Mouse (Mus musculus): ENCODE data around the gene Kcnj14. TPM values are rescaled to one million over a fixed set of nuclear protein-coding genes. Genes with fewer than 3 reads are reported as not detected.

Gene Kcnj14
- polyA plus RNA-seq, 1 experiment from 2014 or later: 1.9 TPM

DNA sequence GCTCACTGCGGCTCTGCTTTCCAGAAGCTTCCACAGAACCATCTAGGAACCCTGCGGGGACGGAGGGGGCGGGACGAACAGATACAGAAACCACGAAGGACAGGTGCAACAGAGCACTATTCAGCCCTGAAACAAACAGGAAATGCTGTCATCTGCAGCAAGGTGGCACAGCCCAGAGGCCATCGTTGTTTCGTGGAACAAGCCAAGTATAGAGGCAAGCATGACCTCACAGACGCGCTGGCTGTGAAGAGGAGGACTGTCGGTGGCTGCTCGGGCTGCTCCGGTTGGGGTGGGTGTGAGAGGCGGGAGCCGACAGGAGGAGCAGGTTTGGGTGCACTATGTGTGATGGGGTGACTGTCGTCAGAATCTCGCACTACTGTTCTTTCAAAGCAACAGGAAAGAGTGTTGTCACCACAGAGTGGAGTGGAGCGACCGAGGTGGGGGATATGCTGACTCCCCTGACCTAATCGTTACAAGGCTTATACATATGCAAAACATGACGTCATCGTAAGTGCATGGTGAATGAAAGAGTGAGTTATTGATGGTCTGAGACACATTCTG lies 45.4 kb downstream of the Kcnj14 start:
- Histone ChIP-seq H3K27ac (ENCODE audit: low read length) (no peak overlapping the region), H3K36me3 (ENCODE audit: insufficient read depth, low read length) (no peaks in the 10 kb centered on the region)
- 17% methylated on average over 22 of the region's 22 CpGs for WGBS

DNA sequence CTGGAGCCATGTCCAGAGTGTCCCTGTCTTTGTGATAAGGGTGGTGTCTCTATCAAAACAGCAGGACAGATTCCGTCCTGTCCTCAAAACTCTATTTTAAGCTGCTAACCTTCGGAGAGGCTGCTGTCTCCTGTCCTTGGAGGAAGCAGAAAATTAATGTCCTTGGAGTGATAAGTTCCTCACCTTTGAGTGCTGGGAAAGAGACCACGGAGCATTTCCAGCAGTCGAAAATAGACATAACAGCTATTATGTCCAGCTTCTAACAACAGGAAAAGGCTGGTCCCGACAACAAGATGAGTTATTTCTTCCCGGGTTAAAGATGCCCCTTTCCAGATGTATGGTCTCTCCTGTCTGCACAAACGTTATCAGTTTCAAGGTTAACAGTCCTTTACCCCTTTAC lies 49.3 kb downstream of the Kcnj14 start:
- Histone ChIP-seq H3K36me3 (ENCODE audit: insufficient read depth, low read length) (no peaks in the 10 kb centered on the region), H3K27ac (ENCODE audit: low read length) (no peak overlapping the region), H3K9me3 (ENCODE audit: low read length) (no peaks in the 10 kb centered on the region), H3K9ac (replicated peaks; ENCODE audit: low read length) (no peak overlapping the region), H3K4me2 (replicated peaks; ENCODE audit: low read depth, low read length) (no peak overlapping the region), H3K4me3 (ENCODE audit: low read length) (no peak overlapping the region), H3K4me1 (ENCODE audit: insufficient read depth, low read length) (peaks cover 7% of the 10 kb centered on the region), H3K27me3 (ENCODE audit: insufficient read depth, low read length) (no peaks in the 10 kb centered on the region)
- WGBS: 56% methylated on average over 7 of the region's 7 CpGs
- ATAC-seq (ENCODE audit: low FRiP score, low TSS enrichment): no peak

More for the DNA sequence above, 45.4 kb downstream of the Kcnj14 start:
- peak; percentile 39; the same call in 1 of the 2 replicates for ATAC-seq (ENCODE audit: low FRiP score, low TSS enrichment)
- H3K4me1 ChIP-seq (ENCODE audit: insufficient read depth, low read length): peaks cover 11% of the 10 kb centered on the region
- peak overlapping the region; percentile 4; the same call in 1 of the 2 replicates for H3K4me3 ChIP-seq (ENCODE audit: low read length)
- H3K27me3 ChIP-seq (ENCODE audit: insufficient read depth, low read length): no peaks in the 10 kb centered on the region
- H3K9me3 ChIP-seq (ENCODE audit: low read length): no peaks in the 10 kb centered on the region
- H3K9ac ChIP-seq (replicated peaks; ENCODE audit: low read length): no peak overlapping the region; the same call in 1 of the 2 replicates
- H3K4me2 ChIP-seq (replicated peaks; ENCODE audit: low read depth, low read length): peak overlapping the region; percentile 42

DNA sequence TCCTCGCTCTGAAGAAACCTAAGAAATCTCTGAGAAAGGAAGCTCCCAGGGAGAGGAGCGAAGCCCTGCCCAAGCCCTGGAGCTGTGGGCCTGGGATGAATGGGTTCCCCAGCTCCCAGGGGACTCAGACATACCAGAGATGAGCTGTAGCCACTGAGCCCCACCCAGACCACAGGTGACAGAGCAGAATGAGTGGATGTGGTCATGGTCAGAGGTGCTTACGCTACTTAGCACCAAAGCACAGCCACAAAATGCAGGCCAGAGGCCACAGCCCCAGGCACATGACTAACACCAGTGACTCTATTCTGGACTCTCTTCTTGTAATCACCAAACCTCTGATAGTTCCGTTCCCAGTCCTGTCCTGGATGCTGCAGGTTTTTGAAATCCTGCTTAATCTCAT lies 53.5 kb downstream of the Kcnj14 start:
- Histone ChIP-seq H3K4me1 (ENCODE audit: insufficient read depth, low read length) (no peaks in the 10 kb centered on the region), H3K36me3 (ENCODE audit: insufficient read depth, low read length) (no peaks in the 10 kb centered on the region), H3K27me3 (ENCODE audit: insufficient read depth, low read length) (no peaks in the 10 kb centered on the region), H3K4me3 (ENCODE audit: low read length) (no peak overlapping the region), H3K9ac (replicated peaks; ENCODE audit: low read length) (no peak overlapping the region), H3K27ac (ENCODE audit: low read length) (no peak overlapping the region), H3K9me3 (ENCODE audit: low read length) (no peaks in the 10 kb centered on the region), H3K4me2 (replicated peaks; ENCODE audit: low read depth, low read length) (no peak overlapping the region)
- WGBS: 71% methylated on average over 4 of the region's 4 CpGs
- no peak for ATAC-seq (ENCODE audit: low FRiP score, low TSS enrichment)

DNA sequence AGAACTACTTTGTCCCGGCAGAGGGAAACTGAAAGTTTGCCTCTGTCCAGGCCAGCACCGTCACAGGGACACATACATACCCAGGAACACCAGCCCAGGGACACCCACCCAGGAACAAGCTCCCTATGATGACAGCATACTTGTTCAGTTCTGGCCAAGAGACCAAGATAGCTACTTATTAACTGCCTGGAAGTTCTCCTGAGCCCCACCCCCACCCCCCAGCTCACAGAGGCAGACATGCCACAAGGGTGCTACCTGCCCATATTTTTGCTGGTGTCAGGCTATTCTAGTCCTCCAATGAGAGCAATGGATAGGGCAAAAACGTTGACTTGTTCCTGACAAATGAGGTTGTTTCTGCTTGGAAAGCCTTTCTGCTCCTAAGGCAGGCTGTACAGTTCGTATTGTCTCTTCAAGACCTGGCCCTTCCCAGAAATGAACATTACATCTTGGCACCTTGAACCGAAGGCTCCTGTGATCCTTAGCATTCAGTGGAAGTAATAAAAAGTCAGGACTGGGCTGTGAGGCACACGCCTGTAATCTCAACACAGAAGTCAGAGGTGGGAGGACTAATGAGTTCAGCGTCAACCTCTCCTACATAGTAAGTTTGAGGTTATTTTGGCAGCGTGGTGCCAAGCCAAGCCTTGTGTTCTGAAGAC lies 54.0 kb downstream of the Kcnj14 start:
- peak; percentile 57; the same call in 1 of the 2 replicates for ATAC-seq (ENCODE audit: low FRiP score, low TSS enrichment)
- Histone ChIP-seq H3K4me1 (ENCODE audit: insufficient read depth, low read length) (no peaks in the 10 kb centered on the region), H3K4me3 (ENCODE audit: low read length) (no peak overlapping the region), H3K27me3 (ENCODE audit: insufficient read depth, low read length) (no peaks in the 10 kb centered on the region), H3K36me3 (ENCODE audit: insufficient read depth, low read length) (no peaks in the 10 kb centered on the region), H3K27ac (ENCODE audit: low read length) (no peak overlapping the region), H3K4me2 (replicated peaks; ENCODE audit: low read depth, low read length) (no peak overlapping the region), H3K9ac (replicated peaks; ENCODE audit: low read length) (no peak overlapping the region), H3K9me3 (ENCODE audit: low read length) (no peaks in the 10 kb centered on the region)
- WGBS: 59% methylated on average over 8 of the region's 8 CpGs

DNA sequence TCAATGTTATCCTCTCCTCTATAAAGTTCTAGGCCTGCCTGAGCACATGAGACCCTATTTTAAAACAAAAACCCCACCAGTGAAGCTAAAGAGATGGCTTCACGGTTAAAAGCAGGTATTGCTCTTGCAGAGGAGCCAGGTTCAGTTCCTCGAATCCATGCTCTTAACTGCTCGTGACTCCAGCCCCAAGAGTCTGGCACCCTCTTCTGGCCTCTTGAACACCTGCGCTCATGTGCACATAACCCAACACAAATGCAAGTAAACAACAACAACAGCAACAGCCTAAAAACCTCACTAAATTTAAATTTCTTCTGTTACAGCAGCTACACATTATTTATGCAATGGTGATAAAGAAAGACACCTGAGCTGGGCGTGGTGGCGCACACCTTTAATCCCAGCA lies 57.1 kb downstream of the Kcnj14 start:
- no peak overlapping the region for H3K27ac ChIP-seq (ENCODE audit: low read length)

DNA sequence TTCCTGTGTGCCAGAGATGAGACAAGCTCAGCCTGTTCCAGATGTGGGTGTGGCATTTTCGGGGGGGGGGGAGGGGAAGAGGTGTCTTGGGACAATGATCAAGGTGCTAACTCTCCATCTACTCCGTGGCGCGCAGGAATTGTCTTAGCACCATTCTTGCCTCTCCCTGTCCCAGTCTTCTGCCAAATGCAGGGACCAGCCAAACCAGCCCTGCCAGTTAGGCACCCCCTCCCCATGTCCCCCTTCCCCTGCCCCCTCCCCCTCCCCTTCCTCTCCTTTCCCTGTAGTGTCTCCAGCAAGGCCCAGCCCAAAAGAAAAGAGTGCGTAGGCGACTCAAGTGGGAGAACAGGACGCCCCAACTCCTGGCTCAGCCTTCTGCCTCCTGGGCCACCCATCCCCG lies 57.8 kb downstream of the Kcnj14 start:
- Histone ChIP-seq H3K36me3 (ENCODE audit: insufficient read depth, low read length) (no peaks in the 10 kb centered on the region), H3K4me3 (ENCODE audit: low read length) (no peak overlapping the region), H3K27ac (ENCODE audit: low read length) (no peak overlapping the region), H3K4me1 (ENCODE audit: insufficient read depth, low read length) (no peaks in the 10 kb centered on the region), H3K9me3 (ENCODE audit: low read length) (no peaks in the 10 kb centered on the region), H3K4me2 (replicated peaks; ENCODE audit: low read depth, low read length) (no peak overlapping the region), H3K27me3 (ENCODE audit: insufficient read depth, low read length) (no peaks in the 10 kb centered on the region), H3K9ac (replicated peaks; ENCODE audit: low read length) (no peak overlapping the region)
- 43% methylated on average over 6 of the region's 8 CpGs for WGBS
- ATAC-seq (ENCODE audit: low FRiP score, low TSS enrichment): 0 out of 2 replicates have a peak, but pooled peaks have one; percentile 12

More for the DNA sequence above, 57.1 kb downstream of the Kcnj14 start:
- Histone ChIP-seq H3K4me3 (ENCODE audit: low read length) (no peak overlapping the region), H3K4me2 (replicated peaks; ENCODE audit: low read depth, low read length) (no peak overlapping the region), H3K36me3 (ENCODE audit: insufficient read depth, low read length) (no peaks in the 10 kb centered on the region), H3K9me3 (ENCODE audit: low read length) (no peaks in the 10 kb centered on the region), H3K4me1 (ENCODE audit: insufficient read depth, low read length) (no peaks in the 10 kb centered on the region), H3K9ac (replicated peaks; ENCODE audit: low read length) (no peak overlapping the region), H3K27me3 (ENCODE audit: insufficient read depth, low read length) (no peaks in the 10 kb centered on the region)
- no peak for ATAC-seq (ENCODE audit: low FRiP score, low TSS enrichment)
- WGBS: 97% methylated on average over 6 of the region's 6 CpGs

Other genes starting within 250 kb of the Kcnj14 start
- gene Fgf21, start 209.3 kb downstream of the Kcnj14 start, polyA plus RNA-seq (2015; fragmentation: Nextera tagmentation; extraction: Ambion mirVana): not detected in 2 replicates
- 0.27 and 0.32 TPM in 2 replicates for gene Fut1, start 207.5 kb downstream of the Kcnj14 start, polyA plus RNA-seq (2015; fragmentation: Nextera tagmentation; extraction: Ambion mirVana)
- gene Izumo1, start 203.0 kb downstream of the Kcnj14 start, polyA plus RNA-seq (2015; fragmentation: Nextera tagmentation; extraction: Ambion mirVana): 0.13 and 0.14 TPM in 2 replicates
- 11.6 and 13.0 TPM in 2 replicates for gene Rasip1, start 197.3 kb downstream of the Kcnj14 start, polyA plus RNA-seq (2015; fragmentation: Nextera tagmentation; extraction: Ambion mirVana)
- 8.0 and 9.0 TPM in 2 replicates for gene Mamstr, start 184.8 kb downstream of the Kcnj14 start, polyA plus RNA-seq (2015; fragmentation: Nextera tagmentation; extraction: Ambion mirVana)
- gene Fut2, start 158.4 kb downstream of the Kcnj14 start, polyA plus RNA-seq (2015; fragmentation: Nextera tagmentation; extraction: Ambion mirVana): 0.32 and 0.57 TPM in 2 replicates
- 0.18 and 0.29 TPM in 2 replicates for gene Ntn5, start 140.8 kb downstream of the Kcnj14 start, polyA plus RNA-seq (2015; fragmentation: Nextera tagmentation; extraction: Ambion mirVana)
- gene Sec1, start 130.4 kb downstream of the Kcnj14 start, polyA plus RNA-seq (2015; fragmentation: Nextera tagmentation; extraction: Ambion mirVana): 0.22 and 0.24 TPM in 2 replicates
- 10.7 and 11.6 TPM in 2 replicates for gene Car11, start 124.9 kb downstream of the Kcnj14 start, polyA plus RNA-seq (2015; fragmentation: Nextera tagmentation; extraction: Ambion mirVana)
- gene Dbp, start 119.7 kb downstream of the Kcnj14 start, polyA plus RNA-seq (2015; fragmentation: Nextera tagmentation; extraction: Ambion mirVana): 4.1 and 4.3 TPM in 2 replicates
- gene Rpl18, start 109.3 kb downstream of the Kcnj14 start, polyA plus RNA-seq (2015; fragmentation: Nextera tagmentation; extraction: Ambion mirVana): 1,042 and 1,047 TPM in 2 replicates
- gene Sphk2, start 106.8 kb downstream of the Kcnj14 start, polyA plus RNA-seq (2015; fragmentation: Nextera tagmentation; extraction: Ambion mirVana): 36.2 and 36.7 TPM in 2 replicates
- gene Fam83e, start 103.6 kb downstream of the Kcnj14 start, polyA plus RNA-seq (2015; fragmentation: Nextera tagmentation; extraction: Ambion mirVana): 1.1 and 1.2 TPM in 2 replicates
- gene Spaca4, start 99.0 kb downstream of the Kcnj14 start, polyA plus RNA-seq (2015; fragmentation: Nextera tagmentation; extraction: Ambion mirVana): not detected in 2 replicates
- gene Lmtk3, start 41.0 kb downstream of the Kcnj14 start, polyA plus RNA-seq (2015; fragmentation: Nextera tagmentation; extraction: Ambion mirVana): 1.3 and 1.8 TPM in 2 replicates
- 1.9 and 2.5 TPM in 2 replicates for gene Sult2b1, start 40.1 kb downstream of the Kcnj14 start, polyA plus RNA-seq (2015; fragmentation: Nextera tagmentation; extraction: Ambion mirVana)
- 125 and 126 TPM in 2 replicates for gene Cyth2, start 10.2 kb downstream of the Kcnj14 start, polyA plus RNA-seq (2015; fragmentation: Nextera tagmentation; extraction: Ambion mirVana)
- gene Grwd1, start 6.2 kb upstream of the Kcnj14 start, polyA plus RNA-seq (2015; fragmentation: Nextera tagmentation; extraction: Ambion mirVana): 87.4 and 87.9 TPM in 2 replicates
- gene Kdelr1, start 48.0 kb upstream of the Kcnj14 start, polyA plus RNA-seq (2015; fragmentation: Nextera tagmentation; extraction: Ambion mirVana): 96.4 and 97.3 TPM in 2 replicates
- gene Grin2d, start 53.6 kb upstream of the Kcnj14 start, polyA plus RNA-seq (2015; fragmentation: Nextera tagmentation; extraction: Ambion mirVana): 0.19 and 0.25 TPM in 2 replicates
- 1.5 and 1.8 TPM in 2 replicates for gene Syngr4, start 71.9 kb upstream of the Kcnj14 start, polyA plus RNA-seq (2015; fragmentation: Nextera tagmentation; extraction: Ambion mirVana)
- gene Tmem143, start 72.2 kb upstream of the Kcnj14 start, polyA plus RNA-seq (2015; fragmentation: Nextera tagmentation; extraction: Ambion mirVana): 7.1 and 8.4 TPM in 2 replicates
- 187 and 216 TPM in 2 replicates for gene Emp3, start 96.6 kb upstream of the Kcnj14 start, polyA plus RNA-seq (2015; fragmentation: Nextera tagmentation; extraction: Ambion mirVana)
- gene Ccdc114, start 99.3 kb upstream of the Kcnj14 start, polyA plus RNA-seq (2015; fragmentation: Nextera tagmentation; extraction: Ambion mirVana): 11.7 and 11.8 TPM in 2 replicates
- 0.66 and 0.87 TPM in 2 replicates for gene Abcc6, start 205.5 kb upstream of the Kcnj14 start, polyA plus RNA-seq (2015; fragmentation: Nextera tagmentation; extraction: Ambion mirVana)
- gene Nomo1, start 208.9 kb upstream of the Kcnj14 start, polyA plus RNA-seq (2015; fragmentation: Nextera tagmentation; extraction: Ambion mirVana): 43.3 and 44.4 TPM in 2 replicates